Mouse (Mus musculus): ENCODE data around the gene Hpdl. TPM values are rescaled to one million over a fixed set of nuclear protein-coding genes. Genes with fewer than 3 reads are reported as not detected.

The Hpdl gene
- total and polyA plus RNA-seq, 3 experiments: 0.31 to 1.2 (median 0.59) TPM

GRCm38 (mm10) chr4:116777079-116777478 lies 44.4 kb downstream of the Hpdl start:
- H3K27ac ChIP-seq (ENCODE audit: insufficient read depth, low read depth): no peak overlapping the region
- in situ Hi-C loops (cut with MboI; ENCODE audit: low pct_ligation_motif_present, low pct_unique_long_range_greater_than_20kb, low sequenced_read_pairs): no loop called here
- no peak overlapping the region for H3K4me3 ChIP-seq (replicated peaks in 1 of 3; ENCODE audit: low read depth in 2 of 3, low read length in 2 of 3, poor library complexity in 1 of 3)
- H3K79me2 ChIP-seq (replicated peaks; ENCODE audit: control insufficient read depth, extremely low read depth, insufficient read depth, poor library complexity, severe bottlenecking): no peaks in the 10 kb centered on the region
- no peak overlapping the region for H3K9ac ChIP-seq (ENCODE audit: insufficient read depth, low read depth)
- H3K4me2 ChIP-seq (ENCODE audit: insufficient read depth, low read depth, poor library complexity, severe bottlenecking): no peak overlapping the region
- H3K36me3 ChIP-seq (replicated peaks in 1 of 2; ENCODE audit: control insufficient read depth in 1 of 2, insufficient read depth in 1 of 2, low read length in 1 of 2): no peaks in the 10 kb centered on the region
- H3K4me1 ChIP-seq (ENCODE audit: control insufficient read depth in 1 of 2, insufficient read depth in 2 of 2): peaks cover 0 to 18% of the 10 kb centered on the region in 2 experiments; a peak in 2 of 4 replicates
- DNase-seq (ENCODE audit: extremely low read depth): no peak
- no peak for TF ChIP-seq NELFE (IDR thresholded peaks at IDR 0.05; ENCODE audit: low read depth, low read length)
- no peak for TF ChIP-seq EP300 (IDR thresholded peaks at IDR 0.05; ENCODE audit: low read length)
- no peak for TF ChIP-seq SIN3A (IDR thresholded peaks at IDR 0.05; ENCODE audit: low read length)
- no peak for TF ChIP-seq JUN (IDR thresholded peaks at IDR 0.05; ENCODE audit: insufficient read depth, low read depth, low read length)
- no peak for TF ChIP-seq SMC3 (IDR thresholded peaks at IDR 0.05; ENCODE audit: low read depth, low read length)
- TF ChIP-seq ETS1 (conservative IDR thresholded peaks at IDR 0.05; ENCODE audit: low read depth, low read length): no peak
- no peak for TF ChIP-seq RCOR1 (conservative IDR thresholded peaks at IDR 0.05; ENCODE audit: low read depth, low read length)
- TF ChIP-seq IRF4 (IDR thresholded peaks at IDR 0.05; ENCODE audit: low read depth, low read length): no peak
- no peak for TF ChIP-seq GABPA (IDR thresholded peaks at IDR 0.05; ENCODE audit: insufficient replicate concordance, low read depth, low read length)
- TF ChIP-seq MEF2A (IDR thresholded peaks at IDR 0.05; ENCODE audit: borderline replicate concordance, low read depth, low read length): no peak
- TF ChIP-seq ZNF384 (IDR thresholded peaks at IDR 0.05; ENCODE audit: low read depth, low read length): no peak
- no peak for TF ChIP-seq RAD21 (IDR thresholded peaks at IDR 0.05; ENCODE audit: low read depth, low read length)
- TF ChIP-seq POLR2A (IDR thresholded peaks at IDR 0.05; ENCODE audit: low read depth, low read length): no peak
- TF ChIP-seq USF1 (IDR thresholded peaks at IDR 0.05; ENCODE audit: low read depth, low read length): no peak
- no peaks in the 10 kb centered on the region for H3K27me3 ChIP-seq (replicated peaks)
- no peaks in the 10 kb centered on the region for H3K9me3 ChIP-seq (replicated peaks; ENCODE audit: low read length)
- dilution Hi-C loops (cut with MboI; ENCODE audit: extremely low pct_ligation_motif_present, extremely low pct_unique_long_range_greater_than_20kb, low sequenced_read_pairs): no loop called here

GRCm38 (mm10) chr4:116776391-116776790 lies 45.1 kb downstream of the Hpdl start:
- Histone ChIP-seq H3K4me1 (ENCODE audit: control insufficient read depth in 1 of 2, insufficient read depth in 2 of 2) (peaks cover 0 to 15% of the 10 kb centered on the region in 2 experiments; a peak in 2 of 4 replicates), H3K27me3 (replicated peaks) (no peaks in the 10 kb centered on the region), H3K4me3 (replicated peaks in 1 of 3; ENCODE audit: low read depth in 2 of 3, low read length in 2 of 3, poor library complexity in 1 of 3) (no peak overlapping the region), H3K36me3 (replicated peaks in 1 of 2; ENCODE audit: control insufficient read depth in 1 of 2, insufficient read depth in 1 of 2, low read length in 1 of 2) (no peaks in the 10 kb centered on the region), H3K27ac (ENCODE audit: insufficient read depth, low read depth) (no peak overlapping the region), H3K9me3 (replicated peaks; ENCODE audit: low read length) (no peaks in the 10 kb centered on the region), H3K4me2 (ENCODE audit: insufficient read depth, low read depth, poor library complexity, severe bottlenecking) (no peak overlapping the region), H3K9ac (ENCODE audit: insufficient read depth, low read depth) (no peak overlapping the region), H3K79me2 (replicated peaks; ENCODE audit: control insufficient read depth, extremely low read depth, insufficient read depth, poor library complexity, severe bottlenecking) (no peaks in the 10 kb centered on the region)
- no peak for DNase-seq (ENCODE audit: extremely low read depth)
- TF ChIP-seq RAD21 (IDR thresholded peaks at IDR 0.05; ENCODE audit: low read depth, low read length) (peak; percentile 29), CTCF (conservative IDR thresholded peaks at IDR 0.05 in 1 of 2, IDR thresholded peaks at IDR 0.05 in 1 of 2; ENCODE audit: low read depth in 2 of 2, low read length in 2 of 2) (peak in 1 of 2 experiments; percentile 39; a peak in 2 of 4 replicates), MAFK (IDR thresholded peaks at IDR 0.05; ENCODE audit: insufficient replicate concordance, low read length) (no peak)
- dilution Hi-C loops (cut with MboI; ENCODE audit: extremely low pct_ligation_motif_present, extremely low pct_unique_long_range_greater_than_20kb, low sequenced_read_pairs): no loop called here
- in situ Hi-C loops (cut with MboI; ENCODE audit: low pct_ligation_motif_present, low pct_unique_long_range_greater_than_20kb, low sequenced_read_pairs): no loop called here

Other genes with a start within 250 kb of the Hpdl start
- 2.5 and 2.6 TPM in 2 replicates for gene Ccdc17, start 225.1 kb downstream of the Hpdl start, total RNA-seq (2012; rRNA removed)
- gene Ccdc17, start 225.1 kb downstream of the Hpdl start, total RNA-seq (2014; rRNA removed): 2.9 and 3.5 TPM in 2 replicates
- gene Ccdc17, start 225.1 kb downstream of the Hpdl start, polyA plus RNA-seq (2012; ENCODE audit: insufficient read length, low read depth): 3.4 and 4.0 TPM in 2 replicates
- 139 and 186 TPM in 2 replicates for gene Nasp, start 193.8 kb downstream of the Hpdl start, total RNA-seq (2012; rRNA removed)
- gene Nasp, start 193.8 kb downstream of the Hpdl start, total RNA-seq (2014; rRNA removed): 308 and 390 TPM in 2 replicates
- gene Nasp, start 193.8 kb downstream of the Hpdl start, polyA plus RNA-seq (2012; ENCODE audit: insufficient read length, low read depth): 347 and 399 TPM in 2 replicates
- gene Akr1a1, start 170.0 kb downstream of the Hpdl start, total RNA-seq (2012; rRNA removed): 347 and 373 TPM in 2 replicates
- 517 and 533 TPM in 2 replicates for gene Akr1a1, start 170.0 kb downstream of the Hpdl start, total RNA-seq (2014; rRNA removed)
- 450 and 470 TPM in 2 replicates for gene Akr1a1, start 170.0 kb downstream of the Hpdl start, polyA plus RNA-seq (2012; ENCODE audit: insufficient read length, low read depth)
- 269 and 378 TPM in 2 replicates for gene Prdx1, start 136.2 kb downstream of the Hpdl start, total RNA-seq (2012; rRNA removed)
- 1,274 and 1,469 TPM in 2 replicates for gene Prdx1, start 136.2 kb downstream of the Hpdl start, total RNA-seq (2014; rRNA removed)
- 934 and 1,078 TPM in 2 replicates for gene Prdx1, start 136.2 kb downstream of the Hpdl start, polyA plus RNA-seq (2012; ENCODE audit: insufficient read length, low read depth)
- gene Mmachc, start 113.3 kb downstream of the Hpdl start, total RNA-seq (2012; rRNA removed): 10.0 and 10.5 TPM in 2 replicates
- 28.2 and 32.1 TPM in 2 replicates for gene Mmachc, start 113.3 kb downstream of the Hpdl start, total RNA-seq (2014; rRNA removed)
- 15.4 and 15.5 TPM in 2 replicates for gene Mmachc, start 113.3 kb downstream of the Hpdl start, polyA plus RNA-seq (2012; ENCODE audit: insufficient read length, low read depth)
- gene Ccdc163, start 113.2 kb downstream of the Hpdl start, total RNA-seq (2012; rRNA removed): 15.3 and 19.9 TPM in 2 replicates
- gene Ccdc163, start 113.2 kb downstream of the Hpdl start, total RNA-seq (2014; rRNA removed): 18.1 and 20.2 TPM in 2 replicates
- 27.6 and 27.9 TPM in 2 replicates for gene Ccdc163, start 113.2 kb downstream of the Hpdl start, polyA plus RNA-seq (2012; ENCODE audit: insufficient read length, low read depth)
- gene Tesk2, start 100.8 kb downstream of the Hpdl start, total RNA-seq (2012; rRNA removed): 5.6 and 7.0 TPM in 2 replicates
- gene Tesk2, start 100.8 kb downstream of the Hpdl start, total RNA-seq (2014; rRNA removed): 5.4 and 5.8 TPM in 2 replicates
- 3.5 and 4.8 TPM in 2 replicates for gene Tesk2, start 100.8 kb downstream of the Hpdl start, polyA plus RNA-seq (2012; ENCODE audit: insufficient read length, low read depth)
- gene Toe1, start 14.1 kb downstream of the Hpdl start, total RNA-seq (2012; rRNA removed): 31.3 and 39.0 TPM in 2 replicates
- 45.2 and 47.8 TPM in 2 replicates for gene Toe1, start 14.1 kb downstream of the Hpdl start, total RNA-seq (2014; rRNA removed)
- 37.0 and 40.3 TPM in 2 replicates for gene Toe1, start 14.1 kb downstream of the Hpdl start, polyA plus RNA-seq (2012; ENCODE audit: insufficient read length, low read depth)
- 11.2 and 12.1 TPM in 2 replicates for gene Mutyh, start 14.0 kb downstream of the Hpdl start, total RNA-seq (2012; rRNA removed)
- gene Mutyh, start 14.0 kb downstream of the Hpdl start, total RNA-seq (2014; rRNA removed): 12.5 and 15.7 TPM in 2 replicates
- gene Mutyh, start 14.0 kb downstream of the Hpdl start, polyA plus RNA-seq (2012; ENCODE audit: insufficient read length, low read depth): 10.5 and 13.1 TPM in 2 replicates
- 0.92 and 1.1 TPM in 2 replicates for gene Zswim5, start 55.7 kb upstream of the Hpdl start, total RNA-seq (2012; rRNA removed)
- 1.0 and 1.2 TPM in 2 replicates for gene Zswim5, start 55.7 kb upstream of the Hpdl start, total RNA-seq (2014; rRNA removed)
- 0.98 and 1.2 TPM in 2 replicates for gene Zswim5, start 55.7 kb upstream of the Hpdl start, polyA plus RNA-seq (2012; ENCODE audit: insufficient read length, low read depth)
- 62.1 and 66.4 TPM in 2 replicates for gene Urod, start 172.7 kb upstream of the Hpdl start, total RNA-seq (2012; rRNA removed)
- gene Urod, start 172.7 kb upstream of the Hpdl start, total RNA-seq (2014; rRNA removed): 81.0 and 82.1 TPM in 2 replicates
- 53.1 and 57.7 TPM in 2 replicates for gene Urod, start 172.7 kb upstream of the Hpdl start, polyA plus RNA-seq (2012; ENCODE audit: insufficient read length, low read depth)
- gene Hectd3, start 173.6 kb upstream of the Hpdl start, total RNA-seq (2012; rRNA removed): 8.1 and 8.6 TPM in 2 replicates
- gene Hectd3, start 173.6 kb upstream of the Hpdl start, total RNA-seq (2014; rRNA removed): 6.2 and 6.6 TPM in 2 replicates
- 7.2 and 7.8 TPM in 2 replicates for gene Hectd3, start 173.6 kb upstream of the Hpdl start, polyA plus RNA-seq (2012; ENCODE audit: insufficient read length, low read depth)
- gene Eif2b3, start 197.7 kb upstream of the Hpdl start, total RNA-seq (2012; rRNA removed): 49.9 and 62.2 TPM in 2 replicates
- gene Eif2b3, start 197.7 kb upstream of the Hpdl start, total RNA-seq (2014; rRNA removed): 88.7 and 96.2 TPM in 2 replicates
- 83.3 and 84.9 TPM in 2 replicates for gene Eif2b3, start 197.7 kb upstream of the Hpdl start, polyA plus RNA-seq (2012; ENCODE audit: insufficient read length, low read depth)